Mouse (Mus musculus): ENCODE data around the gene Cflar. TPM values are rescaled to one million over a fixed set of nuclear protein-coding genes. Genes with fewer than 3 reads are reported as not detected.

Cflar gene
- 100 to 1,000 TPM in 1 of 2 experiments, 10 to 100 TPM in 1; 95.8 to 130 TPM for total RNA-seq (2023)

GRCm38 (mm10) chr1:58711365-58712016, at the start of gene Cflar:
TSS of gene Cflar (plus strand) at chr1:58711508.

GRCm38 (mm10) chr1:58695810-58696209, 15.5 kb upstream of the Cflar start, which contains the start of gene Als2cr12:
TSS of gene Als2cr12 (minus strand) at chr1:58695989.

GRCm38 (mm10) chr1:58795291-58796058, 84.2 kb downstream of the Cflar start, which contains the start of gene Casp8:
TSS of gene Casp8 (plus strand) at chr1:58795374.

Other genes with a start within 250 kb of the Cflar start
- gene Orc2, start 206.4 kb upstream of the Cflar start, total RNA-seq (2023) = 10 to 100 TPM; 26.3 to 26.7 TPM
- gene Fam126b, start 125.2 kb upstream of the Cflar start, total RNA-seq (2023) = 10 to 100 TPM; 14.7 to 30.3 TPM
- 10 to 100 TPM; 39.6 to 43.3 TPM for gene Ndufb3, start 125.1 kb upstream of the Cflar start, total RNA-seq (2023)
- gene Als2cr12, start 15.5 kb upstream of the Cflar start, total RNA-seq (2023) = not detected
- 10 to 100 TPM; 76.3 to 86.6 TPM for gene Casp8, start 83.9 kb downstream of the Cflar start, total RNA-seq (2023)

Data from B cell, adult 67 days (primary cell).